Mouse (Mus musculus): Measurements from ENCODE around the gene Cacul1. TPM values are rescaled to one million over a fixed set of nuclear protein-coding genes. Genes with fewer than 3 reads are reported as not detected.
A peak's percentile ranks its signal among the peaks of the same experiment; 100 is the strongest.

Cacul1 gene
- polyA plus RNA-seq (2012; rRNA removed) = 4.0 and 4.7 TPM in 2 replicates
- 6.7 and 9.8 TPM in 2 replicates for polyA plus RNA-seq (2014; fragmentation: Nextera tagmentation; extraction: Ambion mirVana)

DNA sequence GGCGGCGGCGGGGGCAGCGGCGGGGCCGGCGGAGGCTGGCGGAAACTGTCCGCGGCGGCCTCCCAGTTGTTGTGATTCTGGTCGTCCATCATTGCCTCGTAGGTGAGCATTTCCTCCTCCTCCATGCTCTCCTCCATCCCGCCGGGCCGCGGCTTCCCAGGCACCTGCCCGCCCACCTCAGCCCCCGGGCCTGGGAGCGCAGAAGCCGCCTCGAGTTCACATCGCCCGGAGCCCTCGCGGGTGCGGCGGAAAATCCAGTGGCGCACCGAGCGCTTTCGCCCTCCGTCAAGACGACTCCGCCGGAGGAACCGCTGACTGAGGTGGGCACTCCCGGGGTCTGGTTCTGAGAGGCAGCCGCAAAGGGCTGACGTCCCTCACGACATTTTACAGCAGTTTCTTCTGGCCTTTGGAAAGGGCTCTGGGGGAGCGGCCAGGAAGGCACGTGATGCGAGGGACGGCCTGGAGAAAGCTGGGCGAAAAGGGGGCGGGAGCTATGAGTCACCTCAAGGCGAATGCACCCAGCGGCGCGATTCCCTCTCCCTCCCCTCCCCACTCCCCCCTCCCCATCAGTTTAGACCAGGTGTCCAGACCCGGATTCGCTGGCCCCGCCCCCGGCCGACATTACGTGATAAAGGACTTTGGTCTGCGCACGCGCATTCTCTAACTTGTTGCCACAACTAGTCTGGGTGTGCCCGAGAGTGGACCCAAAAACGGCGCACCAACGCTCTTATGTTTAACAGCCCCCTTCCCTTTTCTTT lies at the start of gene Cacul1:
Gene Cacul1 (minus strand): TSS at position 444 of the 758 bp plus-strand sequence.
- H3K4me3 ChIP-seq (ENCODE audit: insufficient read depth in 1 of 2, low read depth in 2 of 2, low read length in 2 of 2) = peak within 1 kb of the TSS; percentile 69 to 86
- no peak for TF ChIP-seq EP300 (IDR thresholded peaks at IDR 0.05; ENCODE audit: low read depth)
- TF ChIP-seq CTCF (IDR thresholded peaks at IDR 0.05; ENCODE audit: low read depth) = no peak
- H3K36me3 ChIP-seq (replicated peaks; ENCODE audit: control insufficient read depth, insufficient read depth, low read depth) = no peaks in the 10 kb centered on the region
- peaks cover 5 to 15% of the 10 kb centered on the region in 2 experiments; a peak in 3 of 4 replicates for H3K4me1 ChIP-seq (replicated peaks; ENCODE audit: control insufficient read depth in 2 of 2, insufficient read depth in 2 of 2, low read length in 1 of 2)
- ATAC-seq (ENCODE audit: insufficient read depth) (peak; percentile 94), DNase-seq (ENCODE audit: low read depth in 3 of 3, low spot score in 3 of 3) (peak; percentile 94 to 96 (median 96))
- H3K4me2 ChIP-seq (ENCODE audit: low read depth) = peak within 1 kb of the TSS; percentile 92
- H3K9ac ChIP-seq (replicated peaks) = peak within 1 kb of the TSS; percentile 96
- peak within 1 kb of the TSS; percentile 88 for H3K27ac ChIP-seq
- WGBS (ENCODE audit: insufficient replicate concordance) = under 1% methylated on average over 54 of the region's 64 CpGs
- H3K27me3 ChIP-seq (ENCODE audit: control insufficient read depth, insufficient read depth, low read length) = no peaks in the 10 kb centered on the region
- H3K9me3 ChIP-seq (ENCODE audit: control insufficient read depth, low read length) = no peaks in the 10 kb centered on the region

DNA sequence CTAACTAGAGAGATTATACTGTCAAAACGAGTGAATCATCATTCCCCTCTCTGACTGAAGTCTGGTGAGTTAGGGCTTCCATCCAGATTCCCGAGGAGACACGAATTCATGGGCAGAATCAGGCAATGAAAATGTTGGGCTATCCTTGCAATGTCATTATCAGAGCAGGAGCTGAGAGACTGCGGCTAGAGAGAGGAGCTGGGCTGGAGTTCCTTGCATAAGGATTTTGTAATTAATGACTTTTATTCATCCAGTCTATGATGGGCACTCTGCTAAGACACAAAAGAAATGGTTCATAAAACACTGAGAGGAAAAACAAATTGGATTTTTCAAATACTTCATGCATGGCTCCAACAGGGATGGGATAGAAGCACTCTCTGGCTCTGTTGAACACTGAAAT lies 38.6 kb upstream of the Cacul1 start:
- Histone ChIP-seq H3K4me3 (ENCODE audit: insufficient read depth in 1 of 2, low read depth in 2 of 2, low read length in 2 of 2) (no peak overlapping the region), H3K36me3 (replicated peaks; ENCODE audit: control insufficient read depth, insufficient read depth, low read depth) (no peaks in the 10 kb centered on the region), H3K9me3 (ENCODE audit: control insufficient read depth, low read length) (no peaks in the 10 kb centered on the region), H3K9ac (replicated peaks) (no peak overlapping the region), H3K4me1 (replicated peaks; ENCODE audit: control insufficient read depth in 2 of 2, insufficient read depth in 2 of 2, low read length in 1 of 2) (no peaks in the 10 kb centered on the region), H3K27ac (no peak overlapping the region), H3K4me2 (ENCODE audit: low read depth) (no peak overlapping the region), H3K27me3 (ENCODE audit: control insufficient read depth, insufficient read depth, low read length) (no peaks in the 10 kb centered on the region)
- WGBS (ENCODE audit: insufficient replicate concordance) = 31% methylated on average over 4 of the region's 4 CpGs
- DNase-seq (ENCODE audit: low read depth in 3 of 3, low spot score in 3 of 3) = no peak
- no peak for TF ChIP-seq EP300 (IDR thresholded peaks at IDR 0.05; ENCODE audit: low read depth)
- no peak for TF ChIP-seq CTCF (IDR thresholded peaks at IDR 0.05; ENCODE audit: low read depth)
- ATAC-seq (ENCODE audit: insufficient read depth) = no peak

DNA sequence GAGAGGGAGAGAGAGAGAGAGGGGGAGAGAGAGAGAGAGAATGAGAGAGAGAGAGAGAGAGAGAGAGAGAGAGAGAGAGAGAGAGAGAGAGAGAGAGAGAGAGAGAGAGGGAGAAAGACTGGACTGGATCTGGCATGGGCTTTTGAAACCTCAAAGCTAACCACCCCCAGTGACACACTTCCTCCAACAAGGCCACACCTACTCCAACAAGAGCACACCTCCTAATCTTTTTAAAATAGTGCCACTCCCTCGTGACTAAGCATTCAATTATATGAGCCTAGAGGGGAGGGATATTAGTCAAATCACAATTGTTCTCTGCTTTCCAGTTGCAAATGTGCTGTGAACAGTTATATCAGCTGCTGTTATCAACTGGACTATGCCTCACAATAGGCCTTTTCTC lies 36.2 kb upstream of the Cacul1 start:
- DNase-seq (ENCODE audit: low read depth in 3 of 3, low spot score in 3 of 3) (no peak), ATAC-seq (ENCODE audit: insufficient read depth) (no peak)
- Histone ChIP-seq H3K9ac (replicated peaks) (no peak overlapping the region), H3K4me3 (ENCODE audit: insufficient read depth in 1 of 2, low read depth in 2 of 2, low read length in 2 of 2) (no peak overlapping the region), H3K4me1 (replicated peaks; ENCODE audit: control insufficient read depth in 2 of 2, insufficient read depth in 2 of 2, low read length in 1 of 2) (no peaks in the 10 kb centered on the region), H3K9me3 (ENCODE audit: control insufficient read depth, low read length) (no peaks in the 10 kb centered on the region), H3K27me3 (ENCODE audit: control insufficient read depth, insufficient read depth, low read length) (no peaks in the 10 kb centered on the region), H3K4me2 (ENCODE audit: low read depth) (no peak overlapping the region), H3K36me3 (replicated peaks; ENCODE audit: control insufficient read depth, insufficient read depth, low read depth) (no peaks in the 10 kb centered on the region), H3K27ac (no peak overlapping the region)
- TF ChIP-seq CTCF (IDR thresholded peaks at IDR 0.05; ENCODE audit: low read depth) (no peak), EP300 (IDR thresholded peaks at IDR 0.05; ENCODE audit: low read depth) (no peak)
- 4% methylated on average over 1 of the region's 1 CpGs for WGBS (ENCODE audit: insufficient replicate concordance)

DNA sequence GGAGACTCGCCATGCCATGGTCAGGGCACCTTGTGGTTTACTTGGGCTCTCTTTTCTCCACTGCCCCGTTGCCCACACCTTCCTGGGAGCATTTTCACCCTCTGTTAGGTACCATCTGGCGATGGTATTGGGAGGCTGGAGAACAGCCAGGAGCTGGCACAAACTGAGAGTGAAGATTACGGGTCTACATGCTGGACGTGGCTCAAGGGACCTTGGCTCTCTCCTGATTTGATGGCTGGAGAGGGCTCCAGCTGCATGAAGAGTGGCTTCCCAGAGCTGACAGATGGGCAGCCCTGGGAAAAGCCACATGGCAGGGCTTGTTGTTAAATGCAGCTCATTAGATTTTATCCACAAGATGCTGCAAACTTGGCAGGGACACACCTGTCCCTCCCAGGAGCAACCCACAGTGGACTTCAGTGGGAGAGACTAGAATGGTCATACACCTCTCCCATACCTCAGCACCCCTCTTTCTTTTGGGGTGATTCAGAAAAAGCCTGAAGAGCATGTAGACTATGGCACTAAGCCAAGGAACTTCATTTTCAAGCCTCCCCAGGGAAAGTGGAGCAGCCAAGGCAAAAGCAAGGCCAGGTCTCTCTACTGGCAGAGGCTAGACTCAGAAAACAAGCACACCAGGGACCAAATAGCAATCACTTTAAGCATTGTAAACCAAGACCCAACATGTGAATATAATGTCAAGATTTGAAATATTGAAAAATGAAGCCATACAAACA lies 34.8 kb upstream of the Cacul1 start:
- H3K27me3 ChIP-seq (ENCODE audit: control insufficient read depth, insufficient read depth, low read length) = no peaks in the 10 kb centered on the region
- no peaks in the 10 kb centered on the region for H3K36me3 ChIP-seq (replicated peaks; ENCODE audit: control insufficient read depth, insufficient read depth, low read depth)
- WGBS (ENCODE audit: insufficient replicate concordance) = 46% methylated on average over 5 of the region's 5 CpGs
- no peak overlapping the region for H3K27ac ChIP-seq
- no peak for TF ChIP-seq CTCF (IDR thresholded peaks at IDR 0.05; ENCODE audit: low read depth)
- TF ChIP-seq EP300 (IDR thresholded peaks at IDR 0.05; ENCODE audit: low read depth) = no peak
- ATAC-seq (ENCODE audit: insufficient read depth) = no peak
- no peak for DNase-seq (ENCODE audit: low read depth in 3 of 3, low spot score in 3 of 3)
- H3K4me3 ChIP-seq (ENCODE audit: insufficient read depth in 1 of 2, low read depth in 2 of 2, low read length in 2 of 2) = no peak overlapping the region
- no peaks in the 10 kb centered on the region for H3K4me1 ChIP-seq (replicated peaks; ENCODE audit: control insufficient read depth in 2 of 2, insufficient read depth in 2 of 2, low read length in 1 of 2)
- no peak overlapping the region for H3K9ac ChIP-seq (replicated peaks)
- no peak overlapping the region for H3K4me2 ChIP-seq (ENCODE audit: low read depth)
- no peaks in the 10 kb centered on the region for H3K9me3 ChIP-seq (ENCODE audit: control insufficient read depth, low read length)
